Mouse (Mus musculus) heart, adult 2 months (tissue): ENCODE measurements around the gene Egfl8.

Experiments used
- CTCF ChIP-seq: fragments of 200-600 bp; IDR thresholded peaks from 2 replicates; pipeline ENCODE4 v1.8.1; 2022; ENCODE audit warnings: antibody characterized with exemption, mild to moderate bottlenecking, moderate library complexity
- POLR2A ChIP-seq: fragments of 200-500 bp; IDR thresholded peaks from 2 replicates; pipeline ENCODE4 v1.6.1; 2011; ENCODE audit warnings: mild to moderate bottlenecking, low read depth, low read length, control low read depth; ENCODE audit not compliant: insufficient read depth

DNA sequence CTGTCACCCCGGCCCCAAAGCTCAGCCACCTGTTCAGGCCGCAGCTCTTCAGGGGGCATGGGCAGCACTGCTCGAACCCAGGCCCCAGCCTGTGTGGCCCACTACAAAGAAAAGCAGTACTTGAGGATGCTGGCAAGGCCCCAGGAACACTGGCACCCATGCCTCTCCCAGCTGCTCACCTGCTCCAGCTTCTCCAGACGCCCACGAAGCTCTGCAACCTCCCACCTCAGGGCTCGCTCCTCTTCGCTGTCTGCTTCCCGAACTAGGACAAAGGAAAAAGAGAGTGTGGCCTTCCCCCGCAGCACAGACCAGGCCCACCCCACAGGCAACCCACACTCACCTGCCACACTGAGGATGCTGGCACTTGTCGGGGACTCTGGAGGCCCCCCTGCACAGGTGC, 1.9 kb downstream of the Egfl8 start:
- TF ChIP-seq CTCF: no peak
- TF ChIP-seq POLR2A: no peak
